Comparison of ENCODE assay signal across 11 mouse cellular contexts in the genomic region with DNA sequence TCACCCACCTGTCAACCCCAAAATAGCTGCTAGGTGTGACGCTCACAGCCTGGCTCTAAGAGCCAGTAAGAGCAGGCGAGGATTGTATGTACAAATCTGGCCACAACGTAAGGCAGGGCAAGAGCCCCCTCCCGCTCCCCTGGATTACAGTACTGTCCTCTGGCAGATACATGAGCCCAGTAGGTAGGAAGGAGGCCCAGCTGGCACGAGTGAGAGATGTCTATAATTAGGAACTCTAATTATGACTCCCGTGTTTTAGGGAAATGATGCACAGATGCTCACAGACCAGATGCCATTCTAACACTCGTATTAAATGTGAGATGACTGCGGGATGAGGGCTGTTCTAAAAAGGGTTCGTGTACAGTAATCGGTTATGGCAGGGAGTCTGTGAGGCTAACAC. TPM values are rescaled to one million over a fixed set of nuclear protein-coding genes. Genes with fewer than 3 reads are reported as not detected.
DNase-seq lines count a peak whose midpoint lies in the region; ATAC-seq and TF ChIP-seq lines count a peak whose summit lies in the region.
"Had no signal": no experiment of that assay in that cellular context is flagged by ENCODE, and none has a peak within 500 bp of the region (broad histone marks: within the 10 kb centered on the region; RNA-seq: fewer than 3 reads in every experiment).

No protein-coding gene starts in this region.

- H3K36me3 ChIP-seq in hindbrain, postnatal 0 days (ENCODE audit: insufficient read depth, low read length): no peaks in the 10 kb centered on the region; the same call in 1 of the 2 replicates

- intact Hi-C loops in gastrocnemius, postnatal 14 days (cut with DNase I; ENCODE audit: low total_unique reads): no loop called here

- no peak overlapping the region for H3K4me2 ChIP-seq in hindbrain, postnatal 0 days (ENCODE audit: low read depth, low read length)

- no peaks in the 10 kb centered on the region for H3K27me3 ChIP-seq in hindbrain, postnatal 0 days (ENCODE audit: insufficient read depth, low read length)

- peak; percentile 82 for ATAC-seq in hindbrain, postnatal 0 days
- no peak for ATAC-seq in erythroblast, adult 5-6 weeks (replicated peaks; ENCODE audit: low FRiP score, poor library complexity, severe bottlenecking)
- ATAC-seq: activated CD4-positive, CD25-positive, alpha-beta regulatory T cell, adult 4 months had no signal

- peaks cover 2% of the 10 kb centered on the region; the same call in 1 of the 2 replicates for H3K4me1 ChIP-seq in hindbrain, postnatal 0 days (ENCODE audit: insufficient read depth, low read length)

- no peak overlapping the region for H3K4me3 ChIP-seq in hindbrain, postnatal 0 days (ENCODE audit: low read length)

- no peak for TF ChIP-seq CTCF in hindbrain, postnatal 0 days (IDR thresholded peaks at IDR 0.05; ENCODE audit: low read depth)

- WGBS in hindbrain, postnatal 0 days: 62% methylated on average over 10 of the region's 10 CpGs

- no peak overlapping the region for H3K9ac ChIP-seq in hindbrain, postnatal 0 days (replicated peaks; ENCODE audit: low read length)

- no peak overlapping the region for H3K27ac ChIP-seq in hindbrain, postnatal 0 days

- H3K9me3 ChIP-seq in hindbrain, postnatal 0 days (ENCODE audit: low read length): no peaks in the 10 kb centered on the region

- DNase-seq in gastrocnemius, postnatal 25 days: peak; percentile 19
- no peak for DNase-seq in gastrocnemius, postnatal 14 days
- DNase-seq in right cerebral cortex, adult 2 months (ENCODE audit: low spot score in 2 of 2): peak; percentile 59 to 65
- DNase-seq in right cerebral cortex, postnatal 4 days: no peak
- peak; percentile 65 for DNase-seq in hindbrain, postnatal 0 days (ENCODE audit: low spot score)
- peak; percentile 61 for DNase-seq in telencephalon, adult 2 months (ENCODE audit: low read depth, low spot score)
- DNase-seq in embryo, embryonic 11 days: no peak
- DNase-seq: lung, postnatal 10 days; thymus, adult 2 months had no signal

RNA-seq across cellular contexts. Expression of a gene that starts 6.3 kb away (rescaled TPM):
- total RNA-seq in gastrocnemius, postnatal 25 days (2021): 10 to 100 TPM; 15.1 to 18.4 TPM
- total RNA-seq in gastrocnemius, postnatal 14 days (2021): 10 to 100 TPM; 16.6 to 24.6 TPM
- 31.8 and 34.9 TPM in 2 replicates for total RNA-seq in hindbrain, postnatal 0 days (2014; rRNA removed)
- polyA plus RNA-seq in hindbrain, postnatal 0 days (2015; fragmentation: Nextera tagmentation; extraction: Ambion mirVana): 26.6 and 27.8 TPM in 2 replicates
- 10.8 and 17.6 TPM in 2 replicates for total RNA-seq in erythroblast, adult 5-6 weeks (2015; ENCODE audit: low replicate concordance)
- total RNA-seq in erythroblast, adult 5-6 weeks (2017; ENCODE audit: low replicate concordance): 7.1 and 9.0 TPM in 2 replicates

RNA-seq across cellular contexts. Expression of a gene that starts 31.6 kb away (rescaled TPM):
- total RNA-seq in gastrocnemius, postnatal 25 days (2021): 1 to 10 TPM; 4.9 to 8.3 TPM
- total RNA-seq in gastrocnemius, postnatal 14 days (2021): 1 to 10 TPM; 6.5 to 7.0 TPM
- total RNA-seq in hindbrain, postnatal 0 days (2014; rRNA removed): 9.0 and 11.6 TPM in 2 replicates
- 24.9 and 26.1 TPM in 2 replicates for polyA plus RNA-seq in hindbrain, postnatal 0 days (2015; fragmentation: Nextera tagmentation; extraction: Ambion mirVana)
- total RNA-seq in erythroblast, adult 5-6 weeks (2015; ENCODE audit: low replicate concordance): 0.63 and 1.2 TPM in 2 replicates
- total RNA-seq in erythroblast, adult 5-6 weeks (2017; ENCODE audit: low replicate concordance): 5.5 TPM in 1 of 2 replicates, not detected in the other

Comparison
In these comparisons a context has a peak if more than half of its experiments do, and no peak if none do; other contexts are left out.
1. DNase-seq: peak in gastrocnemius, postnatal 25 days (single experiment), right cerebral cortex, adult 2 months (2 of 2), hindbrain, postnatal 0 days (single experiment) and telencephalon, adult 2 months (single experiment); none in gastrocnemius, postnatal 14 days (single experiment), right cerebral cortex, postnatal 4 days (single experiment) and embryo, embryonic 11 days (single experiment).